Mouse (Mus musculus) heart, embryonic 15.5 days (tissue): ENCODE data around the gene Tmem120b. TPM values are rescaled to one million over a fixed set of nuclear protein-coding genes. Genes with fewer than 3 reads are reported as not detected.
A peak's percentile ranks its signal among the peaks of the same experiment; 100 is the strongest.

Experiments used
- ATAC-seq: fragments of 200-750 bp; cut with Nextera tagmentation; replicated peaks from 2 replicates; pipeline ENCODE4 v1.8.0; 2017; ENCODE audit warnings: low read depth, moderate TSS enrichment; ENCODE audit not compliant: insufficient number of reproducible peaks, insufficient read depth, low FRiP score
- H3K27ac ChIP-seq: fragments of 300-500 bp; sonication (generic); 2 replicates; pipeline ENCODE4 v1.5.1; 2015; ENCODE audit warnings: mild to moderate bottlenecking, inconsistent platforms
- H3K27me3 ChIP-seq: fragments of 300-500 bp; sonication (generic); 2 replicates; pipeline ENCODE4 v1.6.1; 2015; ENCODE audit warnings: inconsistent platforms
- H3K36me3 ChIP-seq: fragments of 300-500 bp; sonication (generic); 2 replicates; pipeline ENCODE4 v1.6.1; 2015; ENCODE audit warnings: mild to moderate bottlenecking, inconsistent platforms
- H3K4me1 ChIP-seq: fragments of 300-500 bp; sonication (generic); replicated peaks from 2 replicates; pipeline ENCODE4 v1.6.1; 2015; ENCODE audit warnings: inconsistent platforms
- H3K4me2 ChIP-seq: fragments of 300-500 bp; sonication (generic); 2 replicates; pipeline ENCODE4 v1.6.1; 2015; ENCODE audit warnings: inconsistent platforms, mild to moderate bottlenecking, moderate library complexity
- H3K4me3 ChIP-seq: fragments of 300-500 bp; sonication (generic); 2 replicates; pipeline ENCODE4 v1.5.1; 2015; ENCODE audit warnings: mild to moderate bottlenecking, inconsistent platforms
- H3K9ac ChIP-seq: fragments of 300-500 bp; sonication (generic); 2 replicates; pipeline ENCODE4 v1.6.1; 2015; ENCODE audit warnings: mild to moderate bottlenecking, inconsistent platforms
- H3K9me3 ChIP-seq: fragments of 300-500 bp; sonication (generic); replicated peaks from 2 replicates; pipeline ENCODE4 v1.6.1; 2016; ENCODE audit warnings: inconsistent platforms
- WGBS: fragments of 180-500 bp; shearing (Covaris S2); methylation state at CpG from one replicate; pipeline ENCODE4 v1.1.7; 2015; ENCODE audit warnings: mixed read lengths; 5-methylcytosine and 5-hydroxymethylcytosine counted together
- polyA plus RNA-seq: library from polyadenylated mRNA; unstranded; fragments of >200 nt; fragmentation: Nextera tagmentation; extraction: Ambion mirVana; gene quantifications from 2 replicates; pipeline ENCODE4 v1.2.1, GENCODE M21; 2015

Tmem120b gene
- polyA plus RNA-seq, 1 experiment from 2014 or later = 11.3 TPM

GRCm38 (mm10) chr5:123033646-123034160 lies 34.5 kb upstream of the Tmem120b start:
- no peak overlapping the region for H3K4me2 ChIP-seq
- no peak overlapping the region for H3K4me3 ChIP-seq
- H3K27ac ChIP-seq = no peak overlapping the region
- no peak overlapping the region for H3K9ac ChIP-seq
- H3K27me3 ChIP-seq = no peaks in the 10 kb centered on the region
- ATAC-seq = no peak
- 68% methylated on average over 7 of the region's 7 CpGs for WGBS
- no peaks in the 10 kb centered on the region for H3K9me3 ChIP-seq
- H3K36me3 ChIP-seq = peaks cover 27% of the 10 kb centered on the region
- H3K4me1 ChIP-seq = peaks cover 12% of the 10 kb centered on the region

GRCm38 (mm10) chr5:123035089-123035488 lies 33.1 kb upstream of the Tmem120b start:
- no peaks in the 10 kb centered on the region for H3K9me3 ChIP-seq
- H3K27me3 ChIP-seq = no peaks in the 10 kb centered on the region
- no peak overlapping the region for H3K9ac ChIP-seq
- no peak overlapping the region for H3K27ac ChIP-seq
- peaks cover 18% of the 10 kb centered on the region for H3K36me3 ChIP-seq
- 78% methylated on average over 4 of the region's 4 CpGs for WGBS
- peaks cover 22% of the 10 kb centered on the region for H3K4me1 ChIP-seq
- ATAC-seq = no peak
- H3K4me3 ChIP-seq = no peak overlapping the region
- no peak overlapping the region for H3K4me2 ChIP-seq

- Histone ChIP-seq H3K9me3 (no peaks in the 10 kb centered on the region), H3K9ac (no peak overlapping the region), H3K4me3 (no peak overlapping the region), H3K27ac (no peak overlapping the region; the same call in 1 of the 2 replicates), H3K4me2 (no peak overlapping the region), H3K27me3 (no peaks in the 10 kb centered on the region), H3K4me1 (peaks cover 22% of the 10 kb centered on the region), H3K36me3 (peaks cover 15% of the 10 kb centered on the region)
- no peak for ATAC-seq
- 31% methylated on average over 6 of the region's 6 CpGs for WGBS
These were observed 32.7 kb upstream of the Tmem120b start for GRCm38 (mm10) chr5:123035564-123035963.

- WGBS = 77% methylated on average over 5 of the region's 5 CpGs
These were observed 30.1 kb upstream of the Tmem120b start for GRCm38 (mm10) chr5:123038115-123038514.

GRCm38 (mm10) chr5:123039120-123039752 lies 29.0 kb upstream of the Tmem120b start:
- Histone ChIP-seq H3K9me3 (no peaks in the 10 kb centered on the region), H3K27ac (0 out of 2 replicates have a peak overlapping the region, but pooled peaks have one; percentile 18), H3K9ac (no peak overlapping the region), H3K36me3 (no peaks in the 10 kb centered on the region), H3K4me1 (peaks cover 22% of the 10 kb centered on the region), H3K4me2 (peak overlapping the region; percentile 71), H3K4me3 (peak overlapping the region; percentile 42), H3K27me3 (no peaks in the 10 kb centered on the region)
- WGBS = 3% methylated on average over 25 of the region's 25 CpGs
- ATAC-seq = peak; percentile 70

More at GRCm38 (mm10) chr5:123038115-123038514, 30.1 kb upstream of the Tmem120b start:
- no peaks in the 10 kb centered on the region for H3K9me3 ChIP-seq
- no peak overlapping the region for H3K4me3 ChIP-seq
- H3K36me3 ChIP-seq = no peaks in the 10 kb centered on the region
- H3K27me3 ChIP-seq = no peaks in the 10 kb centered on the region
- H3K4me2 ChIP-seq = no peak overlapping the region
- no peak overlapping the region for H3K9ac ChIP-seq
- H3K27ac ChIP-seq = no peak overlapping the region
- no peak for ATAC-seq
- H3K4me1 ChIP-seq = peaks cover 22% of the 10 kb centered on the region

- H3K4me1 ChIP-seq = peaks cover 13% of the 10 kb centered on the region
- peak overlapping the region; percentile 68 for H3K27ac ChIP-seq
- H3K36me3 ChIP-seq = no peaks in the 10 kb centered on the region
- ATAC-seq = no peak; the same call in 1 of the 2 replicates
- no peaks in the 10 kb centered on the region for H3K27me3 ChIP-seq
- no peak overlapping the region for H3K9ac ChIP-seq
- no peak overlapping the region for H3K4me2 ChIP-seq
- WGBS = 40% methylated on average over 7 of the region's 7 CpGs
- no peaks in the 10 kb centered on the region for H3K9me3 ChIP-seq
- H3K4me3 ChIP-seq = no peak overlapping the region
These were observed 27.4 kb upstream of the Tmem120b start for GRCm38 (mm10) chr5:123040796-123041195.

GRCm38 (mm10) chr5:123043856-123044255 lies 24.4 kb upstream of the Tmem120b start:
- peaks cover 12% of the 10 kb centered on the region for H3K4me1 ChIP-seq
- 23% methylated on average over 7 of the region's 7 CpGs for WGBS
- no peak overlapping the region for H3K4me2 ChIP-seq
- H3K9ac ChIP-seq = no peak overlapping the region
- no peak overlapping the region for H3K4me3 ChIP-seq
- no peaks in the 10 kb centered on the region for H3K27me3 ChIP-seq
- H3K9me3 ChIP-seq = no peaks in the 10 kb centered on the region
- no peaks in the 10 kb centered on the region for H3K36me3 ChIP-seq
- H3K27ac ChIP-seq = no peak overlapping the region
- ATAC-seq = no peak

- ATAC-seq = peak; percentile 62; the same call in 1 of the 2 replicates
- Histone ChIP-seq H3K4me3 (no peak overlapping the region), H3K4me1 (peaks cover 11% of the 10 kb centered on the region), H3K4me2 (no peak overlapping the region), H3K27ac (no peak overlapping the region), H3K9ac (no peak overlapping the region), H3K27me3 (no peaks in the 10 kb centered on the region), H3K36me3 (no peaks in the 10 kb centered on the region), H3K9me3 (no peaks in the 10 kb centered on the region)
- WGBS = 19% methylated on average over 9 of the region's 9 CpGs
These were observed 22.5 kb upstream of the Tmem120b start for GRCm38 (mm10) chr5:123045561-123046295.

- ATAC-seq = no peak
- Histone ChIP-seq H3K27me3 (no peaks in the 10 kb centered on the region), H3K27ac (no peak within 1 kb of the TSS), H3K9ac (no peak within 1 kb of the TSS), H3K36me3 (no peaks in the 10 kb centered on the region), H3K4me1 (peaks cover 11% of the 10 kb centered on the region), H3K4me3 (no peak within 1 kb of the TSS), H3K4me2 (no peak within 1 kb of the TSS), H3K9me3 (no peaks in the 10 kb centered on the region)
- whole genome bisulfite sequencing = 75% methylated on average over 3 of the region's 3 CpGs
These were observed 21.3 kb upstream of the Tmem120b start, which contains the start of gene Morn3 for GRCm38 (mm10) chr5:123046916-123047315. Gene Morn3, minus strand, starts transcription at chr5:123047016.

- Histone ChIP-seq H3K36me3 (no peaks in the 10 kb centered on the region), H3K9ac (peak overlapping the region; percentile 32; the same call in 1 of the 2 replicates), H3K27me3 (no peaks in the 10 kb centered on the region), H3K4me3 (peak overlapping the region; percentile 22; the same call in 1 of the 2 replicates), H3K9me3 (no peaks in the 10 kb centered on the region), H3K4me1 (peaks cover 11% of the 10 kb centered on the region), H3K27ac (no peak overlapping the region), H3K4me2 (peak overlapping the region; percentile 55)
- WGBS = 7% methylated on average over 12 of the region's 12 CpGs
- no peak for ATAC-seq
These were observed 18.9 kb upstream of the Tmem120b start for GRCm38 (mm10) chr5:123049271-123049670.

- no peaks in the 10 kb centered on the region for H3K27me3 ChIP-seq
- H3K9ac ChIP-seq = no peak overlapping the region
- H3K36me3 ChIP-seq = no peaks in the 10 kb centered on the region
- ATAC-seq = no peak
- 75% methylated on average over 9 of the region's 9 CpGs for WGBS
- H3K27ac ChIP-seq = no peak overlapping the region
- H3K4me1 ChIP-seq = peaks cover 7% of the 10 kb centered on the region
- no peaks in the 10 kb centered on the region for H3K9me3 ChIP-seq
- no peak overlapping the region for H3K4me3 ChIP-seq
- no peak overlapping the region for H3K4me2 ChIP-seq
These were observed 17.3 kb upstream of the Tmem120b start for GRCm38 (mm10) chr5:123050918-123051317.
